Mouse (Mus musculus) E14TG2a.4 (cell line): ENCODE measurements at regions not wholly inside any gene's neighbourhood (a gene's known extent, or its start where the extent isn't known, plus 50 kb on each side); places are given as distances from the start of the nearest gene placed in this dataset.

Experiments used
- CTCF ChIP-seq: conservative IDR thresholded peaks from 2 replicates; pipeline ENCODE4 v1.5.1; 2014; ENCODE audit warnings: low read length
- POU5F1 ChIP-seq: IDR thresholded peaks from 2 replicates; pipeline ENCODE4 v1.6.1; 2014; ENCODE audit warnings: low read length, borderline replicate concordance

GRCm38 (mm10) chr6:31114336-31115335 is 155.8 kb upstream of the Klf14 start:
- TF ChIP-seq CTCF (no peak), POU5F1 (no peak)
